Mouse (Mus musculus): ENCODE results near the gene Camk2d.

GRCm38 (mm10) chr3:126643071-126644010, 47.2 kb downstream of the Camk2d start:
- no peak for TF ChIP-seq CTCF (IDR thresholded peaks at IDR 0.05; ENCODE audit: extremely low read depth, insufficient read depth, low read length)
- no peak for TF ChIP-seq POLR2A (IDR thresholded peaks at IDR 0.05; ENCODE audit: extremely low read depth, insufficient read depth, low read length)

Measured in cortical plate, adult 2 months (tissue).